Mouse (Mus musculus) C2C12 (cell line): ENCODE measurements around the gene Lasp1.

Experiments
- FOSL1 ChIP-seq: IDR thresholded peaks from one replicate; pipeline ENCODE4 v1.8.0; 2011; ENCODE audit warnings: mild to moderate bottlenecking, low read length; ENCODE audit not compliant: poor library complexity, insufficient read depth, severe bottlenecking
- USF1 ChIP-seq: IDR thresholded peaks from one replicate; pipeline ENCODE4 v1.6.1; 2011; ENCODE audit warnings: low read depth, mild to moderate bottlenecking, control low read depth, moderate library complexity

DNA sequence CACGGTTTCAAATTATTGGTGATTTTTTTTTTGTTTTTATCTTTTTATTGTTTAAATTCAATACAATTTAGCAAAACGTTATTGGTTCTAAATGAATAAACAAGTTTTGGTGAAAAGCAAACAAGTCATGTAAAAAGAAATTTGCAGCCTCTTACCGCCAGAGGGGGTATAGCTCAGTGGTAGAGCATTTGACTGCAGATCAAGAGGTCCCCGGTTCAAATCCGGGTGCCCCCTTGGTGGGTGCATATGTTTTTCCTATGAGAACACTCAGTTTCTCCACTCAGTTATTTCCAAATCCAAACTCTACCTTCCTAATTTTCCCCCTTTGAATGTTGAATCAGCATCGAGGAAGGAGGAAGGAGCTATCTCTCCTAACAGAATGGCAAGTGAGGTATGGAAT is 1.9 kb upstream of the Lasp1 start:
- TF ChIP-seq USF1 (no peak), FOSL1 (no peak)
